Mouse (Mus musculus): ENCODE measurements around the gene Olfr1444. TPM values are rescaled to one million over a fixed set of nuclear protein-coding genes. Genes with fewer than 3 reads are reported as not detected.

The Olfr1444 gene
- polyA plus RNA-seq (2012; rRNA removed): not detected in 2 replicates

DNA sequence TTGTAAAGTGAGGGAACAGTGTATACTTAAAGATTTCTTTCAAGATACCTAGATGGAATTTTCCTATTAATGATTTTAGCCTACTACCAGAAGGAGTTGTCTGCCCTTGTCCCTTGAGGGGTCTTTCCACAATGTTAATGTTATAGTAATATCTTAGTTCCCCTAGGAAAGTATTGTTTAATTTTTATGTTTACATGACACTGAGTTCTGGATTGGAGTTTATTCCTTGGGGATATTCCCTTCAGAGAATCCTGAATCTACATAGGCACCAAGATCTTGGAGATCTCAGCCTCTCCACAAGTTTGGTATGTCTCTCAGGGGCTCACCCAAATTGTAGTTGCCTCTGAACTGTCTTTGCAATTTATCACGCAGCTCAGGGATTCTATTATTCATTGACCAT is at the start of gene Olfr1444:
Olfr1444 (plus strand) TSS at position 301 of the 400 bp plus-strand sequence.
- no peak for TF ChIP-seq POLR2A (IDR thresholded peaks at IDR 0.05; ENCODE audit: borderline replicate concordance, extremely low read depth, insufficient read depth, insufficient read length, poor library complexity, severe bottlenecking)
- no peak for TF ChIP-seq CTCF (IDR thresholded peaks at IDR 0.05; ENCODE audit: borderline replicate concordance, extremely low read depth, insufficient read depth, insufficient read length)
- DNase-seq (ENCODE audit: low read depth): no peak

DNA sequence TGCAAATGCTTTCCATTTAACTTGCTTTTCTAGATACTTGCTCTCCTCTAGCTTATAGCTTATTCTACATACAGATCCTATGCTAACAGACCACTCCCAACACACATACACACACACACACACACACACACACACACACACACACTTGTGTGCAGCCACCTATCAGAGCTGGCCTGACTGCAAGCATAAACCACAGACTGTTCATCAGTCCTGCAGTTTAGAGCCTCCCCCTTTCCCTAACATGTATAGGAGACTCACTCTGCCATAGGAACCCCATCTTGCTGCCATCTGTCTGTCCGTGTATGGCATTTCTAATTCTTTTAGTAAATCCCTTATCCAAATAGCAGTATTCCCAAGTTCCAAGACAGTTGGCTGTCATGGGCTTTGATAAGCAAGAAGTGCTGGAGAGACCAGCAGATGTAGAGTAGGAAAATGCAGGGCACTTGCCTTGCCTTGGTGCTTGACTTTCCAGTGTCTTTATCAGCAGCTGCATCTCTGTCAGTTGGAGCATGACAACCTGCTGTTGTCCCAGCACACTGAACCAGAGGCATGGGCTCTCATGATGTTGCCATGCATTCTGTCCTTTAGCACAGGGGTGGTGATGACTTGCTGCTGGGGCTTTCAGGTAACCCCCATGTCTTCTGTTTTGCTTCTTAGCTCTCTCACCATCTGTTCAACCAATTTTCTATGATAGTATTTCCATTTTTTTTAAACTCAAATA is 44.3 kb upstream of the Olfr1444 start:
- TF ChIP-seq POLR2A (IDR thresholded peaks at IDR 0.05; ENCODE audit: borderline replicate concordance, extremely low read depth, insufficient read depth, insufficient read length, poor library complexity, severe bottlenecking) (no peak), CTCF (IDR thresholded peaks at IDR 0.05; ENCODE audit: borderline replicate concordance, extremely low read depth, insufficient read depth, insufficient read length) (no peak)
- no peak for DNase-seq (ENCODE audit: low read depth)

DNA sequence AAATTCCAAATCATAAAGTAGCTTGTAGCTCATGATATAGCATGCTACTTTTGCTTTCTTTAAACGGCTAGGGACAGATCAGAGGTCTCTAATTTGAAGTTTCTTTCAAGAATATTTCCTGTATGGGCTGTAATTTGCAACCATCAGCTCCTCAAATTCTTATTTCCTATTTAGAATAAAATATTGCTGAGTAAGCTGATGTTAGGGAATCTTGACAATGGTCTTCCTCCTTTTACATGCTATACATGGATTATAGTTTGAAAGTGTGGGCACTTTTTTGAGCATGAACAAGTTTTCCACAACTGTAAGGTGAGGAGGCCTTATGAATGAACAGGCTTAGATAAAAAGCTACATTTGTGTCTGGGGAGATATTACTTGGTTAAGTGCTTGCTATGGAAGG is 43.2 kb upstream of the Olfr1444 start:
- TF ChIP-seq CTCF (IDR thresholded peaks at IDR 0.05; ENCODE audit: borderline replicate concordance, extremely low read depth, insufficient read depth, insufficient read length) (no peak), POLR2A (IDR thresholded peaks at IDR 0.05; ENCODE audit: borderline replicate concordance, extremely low read depth, insufficient read depth, insufficient read length, poor library complexity, severe bottlenecking) (no peak)
- DNase-seq (ENCODE audit: low read depth): no peak

DNA sequence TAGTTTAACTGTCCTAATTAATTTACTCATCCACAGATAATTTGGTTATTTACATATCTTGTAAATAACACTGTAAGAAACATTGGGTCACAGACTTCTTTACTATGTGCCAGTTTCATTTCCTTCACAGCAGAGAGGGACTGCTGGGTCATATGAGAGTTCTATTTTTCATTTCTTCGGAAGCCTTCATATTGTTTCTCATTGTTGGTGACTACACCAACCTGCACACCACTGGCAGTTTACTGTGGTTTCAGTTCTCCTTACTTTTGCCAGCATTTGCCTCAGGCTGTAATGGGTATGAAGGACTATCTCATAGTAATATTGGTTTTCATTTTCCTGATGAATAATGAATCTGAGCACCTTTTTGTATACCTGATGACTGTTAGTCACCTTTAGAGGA is 38.6 kb upstream of the Olfr1444 start:
- no peak for TF ChIP-seq POLR2A (IDR thresholded peaks at IDR 0.05; ENCODE audit: borderline replicate concordance, extremely low read depth, insufficient read depth, insufficient read length, poor library complexity, severe bottlenecking)
- TF ChIP-seq CTCF (IDR thresholded peaks at IDR 0.05; ENCODE audit: borderline replicate concordance, extremely low read depth, insufficient read depth, insufficient read length): no peak
- no peak for DNase-seq (ENCODE audit: low read depth)

DNA sequence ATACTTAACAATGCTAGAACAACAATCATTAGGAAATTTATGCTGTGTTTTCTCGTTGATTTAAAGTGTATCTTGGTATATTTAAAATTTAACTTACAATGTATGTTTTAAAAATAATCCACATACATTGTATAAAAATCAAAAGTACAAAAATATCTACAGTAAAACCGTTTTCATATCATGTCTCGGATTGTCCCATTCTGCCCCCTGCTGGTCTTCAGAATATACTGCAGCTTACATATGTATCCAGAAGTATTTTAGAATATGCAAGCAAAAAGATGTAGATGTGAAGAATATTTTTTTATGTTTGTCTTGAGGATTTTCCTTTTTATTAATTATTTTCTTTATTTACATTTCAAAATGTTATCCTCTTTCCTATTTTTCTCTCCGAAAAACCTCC is 36.7 kb upstream of the Olfr1444 start:
- TF ChIP-seq CTCF (IDR thresholded peaks at IDR 0.05; ENCODE audit: borderline replicate concordance, extremely low read depth, insufficient read depth, insufficient read length): 0 out of 2 replicates have a peak, but pooled peaks have one; percentile 2
- no peak for TF ChIP-seq POLR2A (IDR thresholded peaks at IDR 0.05; ENCODE audit: borderline replicate concordance, extremely low read depth, insufficient read depth, insufficient read length, poor library complexity, severe bottlenecking)
- DNase-seq (ENCODE audit: low read depth): peak; percentile 70

DNA sequence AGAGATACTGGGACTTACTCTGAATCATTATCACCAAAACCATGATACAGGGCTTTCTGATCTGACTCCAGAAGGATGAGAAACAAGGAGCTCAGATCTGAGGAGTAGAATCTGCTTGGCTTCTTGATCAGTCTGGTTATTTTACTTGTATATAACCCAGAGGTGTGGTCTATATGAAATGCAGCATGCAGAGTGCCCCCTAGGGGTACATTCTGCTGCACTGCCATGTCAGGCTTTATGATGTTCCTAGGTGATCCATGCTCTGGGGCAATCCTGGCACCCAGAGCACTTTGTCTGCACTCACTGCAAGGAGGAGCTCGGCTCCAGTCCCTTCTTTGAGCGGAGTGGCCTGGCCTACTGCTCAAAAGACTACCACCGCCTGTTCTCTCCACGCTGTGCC is 32.5 kb upstream of the Olfr1444 start:
- no peak for DNase-seq (ENCODE audit: low read depth)
- TF ChIP-seq POLR2A (IDR thresholded peaks at IDR 0.05; ENCODE audit: borderline replicate concordance, extremely low read depth, insufficient read depth, insufficient read length, poor library complexity, severe bottlenecking): no peak
- TF ChIP-seq CTCF (IDR thresholded peaks at IDR 0.05; ENCODE audit: borderline replicate concordance, extremely low read depth, insufficient read depth, insufficient read length): no peak; the same call in 1 of the 2 replicates

DNA sequence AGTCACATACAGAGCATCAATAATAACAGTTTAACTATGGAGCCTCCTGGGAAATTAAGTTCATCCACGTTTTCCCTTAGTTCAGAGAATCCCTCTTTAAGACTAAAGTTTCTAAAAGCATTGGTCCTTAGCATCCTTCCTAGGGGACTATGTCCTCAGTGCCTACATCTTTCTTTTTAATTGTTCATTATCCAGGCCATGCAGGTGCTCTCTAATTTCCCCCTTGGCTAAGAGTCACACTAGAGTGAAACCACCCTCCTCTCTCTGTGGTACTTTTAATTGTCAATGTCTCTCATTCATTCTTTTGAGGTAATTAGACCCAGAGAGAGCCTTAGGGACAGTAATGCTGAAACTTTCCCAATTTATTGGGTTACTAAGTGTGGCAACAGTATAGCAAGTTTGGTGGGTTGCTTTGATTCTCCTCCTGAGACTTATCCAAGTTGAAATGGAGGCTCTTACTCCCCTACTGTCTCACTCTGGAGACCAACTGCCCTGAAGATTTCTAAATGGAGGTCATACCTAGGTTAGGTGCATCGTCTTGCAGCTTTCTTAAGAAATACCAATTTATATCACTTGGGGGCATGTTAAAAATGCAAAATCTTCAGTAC is 26.2 kb upstream of the Olfr1444 start:
- DNase-seq (ENCODE audit: low read depth): no peak
- TF ChIP-seq CTCF (IDR thresholded peaks at IDR 0.05; ENCODE audit: borderline replicate concordance, extremely low read depth, insufficient read depth, insufficient read length) (no peak), POLR2A (IDR thresholded peaks at IDR 0.05; ENCODE audit: borderline replicate concordance, extremely low read depth, insufficient read depth, insufficient read length, poor library complexity, severe bottlenecking) (no peak)

DNA sequence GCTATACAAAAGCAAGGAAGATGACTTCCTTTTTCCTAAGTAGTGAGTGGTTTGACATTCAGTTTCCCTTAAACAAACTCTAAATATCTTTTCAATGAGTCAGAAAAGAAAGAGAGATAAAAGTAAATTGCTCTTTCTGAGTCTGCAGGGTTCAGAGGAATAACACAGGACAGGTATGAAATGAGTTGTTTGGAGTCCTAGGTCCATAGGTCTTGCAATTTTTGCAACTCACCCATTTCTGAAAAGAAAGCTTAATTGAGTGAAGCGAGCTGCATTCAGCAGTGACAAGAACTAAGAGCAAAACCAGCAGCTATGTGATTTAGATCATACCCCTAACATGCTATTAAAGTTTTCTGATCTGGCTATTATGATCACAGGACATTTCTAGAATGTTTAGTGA is 25.5 kb upstream of the Olfr1444 start:
- no peak for TF ChIP-seq CTCF (IDR thresholded peaks at IDR 0.05; ENCODE audit: borderline replicate concordance, extremely low read depth, insufficient read depth, insufficient read length)
- no peak for TF ChIP-seq POLR2A (IDR thresholded peaks at IDR 0.05; ENCODE audit: borderline replicate concordance, extremely low read depth, insufficient read depth, insufficient read length, poor library complexity, severe bottlenecking)

DNA sequence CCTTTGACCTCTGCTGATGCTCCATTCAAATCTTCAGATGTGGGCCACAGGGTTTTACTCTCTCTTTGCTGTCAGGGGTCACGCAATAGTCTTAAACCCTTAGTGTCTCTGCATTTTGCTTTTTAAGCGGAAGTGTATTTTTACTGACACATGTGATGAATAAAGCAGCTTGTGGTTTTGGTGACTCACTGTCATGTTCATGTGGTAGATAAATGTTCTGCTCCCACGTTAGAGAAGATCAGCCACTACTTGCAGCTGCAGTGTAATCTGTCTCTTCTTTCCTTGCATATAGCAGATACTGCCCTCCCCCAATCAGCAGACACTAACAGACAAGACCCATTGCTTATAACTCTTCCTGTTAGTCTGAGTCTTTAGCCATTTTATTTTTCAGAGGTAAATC is 23.5 kb upstream of the Olfr1444 start:
- TF ChIP-seq CTCF (IDR thresholded peaks at IDR 0.05; ENCODE audit: borderline replicate concordance, extremely low read depth, insufficient read depth, insufficient read length) (no peak), POLR2A (IDR thresholded peaks at IDR 0.05; ENCODE audit: borderline replicate concordance, extremely low read depth, insufficient read depth, insufficient read length, poor library complexity, severe bottlenecking) (no peak)
- DNase-seq (ENCODE audit: low read depth): no peak

More for the DNA sequence above, 25.5 kb upstream of the Olfr1444 start:
- DNase-seq (ENCODE audit: low read depth): no peak

DNA sequence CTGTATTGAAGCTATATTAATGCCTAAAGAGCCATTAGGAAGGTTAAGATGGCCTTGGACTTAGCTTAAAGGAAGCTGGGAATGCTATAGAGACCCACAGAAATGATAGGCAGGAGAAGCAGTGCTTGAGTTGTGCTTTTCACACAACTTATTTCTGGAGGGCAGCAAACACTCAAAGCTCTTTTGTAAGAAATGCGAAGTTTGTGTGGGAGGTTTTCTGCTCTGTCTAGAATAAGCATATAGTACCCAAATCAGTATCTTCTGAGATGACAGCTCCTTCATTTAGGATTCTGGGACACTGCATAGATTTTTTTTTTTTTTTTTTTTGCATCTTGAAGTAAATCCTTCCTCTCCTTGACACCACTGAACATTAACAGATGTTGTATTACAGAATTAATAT is 18.6 kb upstream of the Olfr1444 start:
- TF ChIP-seq POLR2A (IDR thresholded peaks at IDR 0.05; ENCODE audit: borderline replicate concordance, extremely low read depth, insufficient read depth, insufficient read length, poor library complexity, severe bottlenecking) (no peak), CTCF (IDR thresholded peaks at IDR 0.05; ENCODE audit: borderline replicate concordance, extremely low read depth, insufficient read depth, insufficient read length) (no peak)
- DNase-seq (ENCODE audit: low read depth): no peak

DNA sequence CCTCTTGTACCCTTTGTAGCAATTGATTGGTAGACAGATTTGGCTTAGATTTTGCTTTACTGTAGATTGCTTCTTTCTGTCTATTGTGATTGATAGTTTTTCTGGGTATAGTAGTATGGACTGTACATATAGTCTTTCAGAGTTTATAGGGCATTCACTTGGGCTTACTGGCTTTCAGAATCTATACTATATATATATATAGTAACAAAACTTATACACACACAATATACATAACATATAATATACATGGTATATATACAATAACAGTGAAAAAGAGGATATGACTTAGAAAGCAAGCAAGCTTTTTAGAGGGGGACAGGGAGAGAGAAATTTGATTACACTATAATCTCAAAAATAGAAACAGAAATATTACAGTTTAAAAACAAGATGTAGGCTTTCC is 10.7 kb upstream of the Olfr1444 start, which contains the start of gene Gm5244:
Gm5244 (plus strand) TSS at position 301 of the 400 bp plus-strand sequence.
- TF ChIP-seq CTCF (IDR thresholded peaks at IDR 0.05; ENCODE audit: borderline replicate concordance, extremely low read depth, insufficient read depth, insufficient read length) (no peak), POLR2A (IDR thresholded peaks at IDR 0.05; ENCODE audit: borderline replicate concordance, extremely low read depth, insufficient read depth, insufficient read length, poor library complexity, severe bottlenecking) (no peak)
- no peak for DNase-seq (ENCODE audit: low read depth)

DNA sequence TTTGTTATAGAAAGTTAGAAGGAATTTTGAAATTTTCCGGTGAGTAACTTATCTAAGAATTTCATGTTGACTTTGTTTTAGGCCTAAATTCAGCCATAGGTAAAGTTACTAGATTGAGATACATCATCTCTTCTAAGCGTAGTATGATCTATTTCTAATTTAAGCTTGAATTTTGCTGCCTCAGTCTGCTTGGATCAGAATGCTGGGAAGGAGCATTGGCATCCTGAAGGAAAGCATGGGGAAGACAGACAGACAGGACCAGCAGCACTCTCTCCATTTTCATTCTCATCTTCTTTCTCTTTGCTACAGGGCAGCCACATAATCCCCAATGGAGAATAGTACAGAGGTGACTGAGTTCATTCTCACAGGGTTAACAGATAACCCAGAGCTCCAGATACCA is 26.5 kb downstream of the Olfr1444 start, which contains the start of gene Olfr1445:
Olfr1445 (plus strand) TSS at position 301 of the 400 bp plus-strand sequence.
- TF ChIP-seq CTCF (IDR thresholded peaks at IDR 0.05; ENCODE audit: borderline replicate concordance, extremely low read depth, insufficient read depth, insufficient read length) (no peak), POLR2A (IDR thresholded peaks at IDR 0.05; ENCODE audit: borderline replicate concordance, extremely low read depth, insufficient read depth, insufficient read length, poor library complexity, severe bottlenecking) (no peak)
- no peak for DNase-seq (ENCODE audit: low read depth)
